Mouse (Mus musculus) embryonic facial prominence, embryonic 12.5 days (tissue): Measurements from ENCODE around the gene Ebf1. TPM values are rescaled to one million over a fixed set of nuclear protein-coding genes. Genes with fewer than 3 reads are reported as not detected.

Source experiments
- ATAC-seq: fragments of 200-750 bp; cut with Nextera tagmentation; 2 replicates; pipeline ENCODE4 v1.8.0; 2017; ENCODE audit not compliant: insufficient number of reproducible peaks, insufficient read depth, low FRiP score, low TSS enrichment
- H3K27ac ChIP-seq: fragments of 300-500 bp; sonication (generic); 2 replicates; pipeline ENCODE4 v1.5.1; 2016; ENCODE audit warnings: mild to moderate bottlenecking
- H3K27me3 ChIP-seq: fragments of 300-500 bp; sonication (generic); 2 replicates; pipeline ENCODE4 v1.6.1; 2016; ENCODE audit warnings: mild to moderate bottlenecking, moderate library complexity
- H3K36me3 ChIP-seq: fragments of 300-500 bp; sonication (generic); 2 replicates; pipeline ENCODE4 v1.6.1; 2016; ENCODE audit warnings: mild to moderate bottlenecking
- H3K4me1 ChIP-seq: fragments of 300-500 bp; sonication (generic); 2 replicates; pipeline ENCODE4 v1.6.1; 2016
- H3K4me2 ChIP-seq: fragments of 300-500 bp; sonication (generic); replicated peaks from 2 replicates; pipeline ENCODE4 v1.6.1; 2016; ENCODE audit warnings: mild to moderate bottlenecking, moderate library complexity
- H3K4me3 ChIP-seq: fragments of 300-500 bp; sonication (generic); 2 replicates; pipeline ENCODE4 v1.5.1; 2016; ENCODE audit warnings: mild to moderate bottlenecking
- H3K9ac ChIP-seq: fragments of 300-500 bp; sonication (generic); 2 replicates; pipeline ENCODE4 v1.6.1; 2016; ENCODE audit warnings: mild to moderate bottlenecking, moderate library complexity
- H3K9me3 ChIP-seq: fragments of 300-500 bp; sonication (generic); 2 replicates; pipeline ENCODE4 v1.6.1; 2016; ENCODE audit warnings: mild to moderate bottlenecking, moderate library complexity
- WGBS: fragments of 180-500 bp; shearing (Covaris S2); methylation state at CpG from one replicate; pipeline ENCODE4 v1.1.7; 2016; 5-methylcytosine and 5-hydroxymethylcytosine counted together
- polyA plus RNA-seq: library from polyadenylated mRNA; unstranded; fragments of >200 nt; fragmentation: Nextera tagmentation; extraction: Ambion mirVana; gene quantifications from 2 replicates; pipeline ENCODE4 v1.2.1, GENCODE M21; 2016

The Ebf1 gene
- polyA plus RNA-seq, 1 experiment from 2014 or later: 66.2 TPM

DNA sequence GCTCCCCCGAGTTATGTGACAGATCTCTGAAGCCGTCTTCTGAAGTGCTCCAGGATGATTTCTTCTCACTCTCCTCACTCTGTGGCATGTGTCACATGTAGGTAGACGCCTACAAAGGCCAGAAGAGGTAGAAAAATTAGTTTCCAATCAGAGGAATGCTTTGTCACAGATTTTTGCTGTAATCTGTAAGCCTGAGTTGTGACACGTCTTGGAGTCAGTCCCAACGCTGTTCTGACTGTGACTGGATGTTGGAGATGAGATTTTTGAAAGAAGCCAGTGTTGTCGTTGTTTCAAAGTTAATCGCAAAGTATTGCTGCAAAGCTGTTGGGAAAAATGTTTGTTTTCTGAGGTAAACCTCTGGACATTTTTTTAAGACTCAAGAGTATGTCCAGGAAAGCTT lies 139.2 kb downstream of the Ebf1 start:
- no peak for ATAC-seq
- H3K36me3 ChIP-seq: no peaks in the 10 kb centered on the region

DNA sequence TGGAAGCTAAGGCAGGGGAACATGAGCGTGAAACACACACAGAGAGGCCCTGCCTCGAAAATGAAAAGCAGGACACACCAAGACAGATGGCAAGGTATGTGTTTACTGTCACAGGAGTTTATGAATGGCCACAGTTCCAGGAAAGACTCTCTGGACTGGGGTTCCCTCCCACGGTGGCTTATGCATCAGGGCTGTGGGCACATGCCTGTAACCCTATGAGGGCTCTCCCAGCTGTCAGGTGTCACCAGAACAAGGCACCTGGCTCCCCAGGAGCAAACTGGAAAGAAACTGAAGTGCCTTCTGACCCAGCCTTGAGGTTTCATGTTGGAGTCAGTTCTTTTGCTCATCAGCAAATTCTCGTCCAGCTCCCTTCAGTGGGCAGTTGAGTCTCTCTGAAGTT lies 141.7 kb downstream of the Ebf1 start:
- Histone ChIP-seq H3K36me3 (no peaks in the 10 kb centered on the region), H3K9me3 (no peaks in the 10 kb centered on the region), H3K4me1 (peaks cover 14% of the 10 kb centered on the region), H3K9ac (no peak overlapping the region), H3K4me3 (no peak overlapping the region), H3K4me2 (no peak overlapping the region), H3K27ac (no peak overlapping the region), H3K27me3 (no peaks in the 10 kb centered on the region)
- ATAC-seq: no peak
- 74% methylated on average over 4 of the region's 4 CpGs for WGBS

More for the DNA sequence above, 139.2 kb downstream of the Ebf1 start:
- peaks cover 8% of the 10 kb centered on the region for H3K4me1 ChIP-seq
- WGBS: 82% methylated on average over 7 of the region's 7 CpGs
- H3K4me2 ChIP-seq: no peak overlapping the region
- H3K27me3 ChIP-seq: no peaks in the 10 kb centered on the region
- no peak overlapping the region for H3K27ac ChIP-seq
- no peaks in the 10 kb centered on the region for H3K9me3 ChIP-seq
- no peak overlapping the region for H3K4me3 ChIP-seq
- H3K9ac ChIP-seq: no peak overlapping the region

DNA sequence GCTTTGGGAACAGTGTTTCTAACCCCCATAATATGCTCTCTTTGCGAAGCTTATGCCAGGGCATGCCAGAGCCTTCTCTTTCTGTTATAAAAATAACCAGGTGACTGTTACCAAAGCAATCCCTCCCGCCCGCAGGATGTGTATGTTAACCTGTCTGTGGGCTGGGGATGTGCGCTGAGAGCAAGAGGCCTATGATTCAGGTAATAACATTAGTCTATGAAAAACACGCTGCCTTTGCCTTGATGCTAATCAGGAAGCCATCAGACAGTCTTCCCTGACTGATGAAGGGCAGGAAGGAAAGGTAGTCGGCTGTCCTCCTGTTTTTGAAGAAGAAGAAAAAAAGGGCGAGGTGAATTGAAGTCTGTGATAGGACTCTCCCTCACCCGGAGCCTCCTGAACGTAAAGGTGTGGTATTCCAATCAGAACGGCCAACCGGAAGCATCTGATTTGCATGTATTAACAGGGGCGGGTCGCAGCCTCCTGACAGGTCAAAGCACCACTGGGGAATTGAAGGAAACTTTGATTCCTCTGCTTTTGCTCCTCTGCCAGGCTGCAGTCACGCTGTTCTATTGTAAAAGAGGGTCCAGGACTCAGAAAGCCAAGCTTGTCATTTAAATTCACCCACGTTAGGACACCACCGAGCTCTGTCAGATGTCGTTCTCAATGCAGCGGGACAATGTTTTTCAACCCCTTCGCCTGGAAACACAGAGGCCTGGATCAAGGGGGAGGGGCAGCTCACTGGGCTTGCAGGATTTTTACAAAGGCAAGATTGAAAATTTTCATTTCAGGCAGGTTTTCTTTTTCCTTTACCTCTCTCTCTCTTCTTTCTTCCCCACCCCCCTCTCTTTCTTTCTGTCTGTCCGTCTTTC lies 144.2 kb downstream of the Ebf1 start:
- no peak overlapping the region for H3K4me3 ChIP-seq
- H3K4me2 ChIP-seq: peak overlapping the region; percentile 29
- H3K9ac ChIP-seq: no peak overlapping the region; the same call in 1 of the 2 replicates
- peaks cover 14% of the 10 kb centered on the region for H3K4me1 ChIP-seq
- WGBS: 9% methylated on average over 20 of the region's 20 CpGs
- no peak overlapping the region for H3K27ac ChIP-seq
- H3K36me3 ChIP-seq: no peaks in the 10 kb centered on the region
- ATAC-seq: no peak
- H3K9me3 ChIP-seq: no peaks in the 10 kb centered on the region
- no peaks in the 10 kb centered on the region for H3K27me3 ChIP-seq

DNA sequence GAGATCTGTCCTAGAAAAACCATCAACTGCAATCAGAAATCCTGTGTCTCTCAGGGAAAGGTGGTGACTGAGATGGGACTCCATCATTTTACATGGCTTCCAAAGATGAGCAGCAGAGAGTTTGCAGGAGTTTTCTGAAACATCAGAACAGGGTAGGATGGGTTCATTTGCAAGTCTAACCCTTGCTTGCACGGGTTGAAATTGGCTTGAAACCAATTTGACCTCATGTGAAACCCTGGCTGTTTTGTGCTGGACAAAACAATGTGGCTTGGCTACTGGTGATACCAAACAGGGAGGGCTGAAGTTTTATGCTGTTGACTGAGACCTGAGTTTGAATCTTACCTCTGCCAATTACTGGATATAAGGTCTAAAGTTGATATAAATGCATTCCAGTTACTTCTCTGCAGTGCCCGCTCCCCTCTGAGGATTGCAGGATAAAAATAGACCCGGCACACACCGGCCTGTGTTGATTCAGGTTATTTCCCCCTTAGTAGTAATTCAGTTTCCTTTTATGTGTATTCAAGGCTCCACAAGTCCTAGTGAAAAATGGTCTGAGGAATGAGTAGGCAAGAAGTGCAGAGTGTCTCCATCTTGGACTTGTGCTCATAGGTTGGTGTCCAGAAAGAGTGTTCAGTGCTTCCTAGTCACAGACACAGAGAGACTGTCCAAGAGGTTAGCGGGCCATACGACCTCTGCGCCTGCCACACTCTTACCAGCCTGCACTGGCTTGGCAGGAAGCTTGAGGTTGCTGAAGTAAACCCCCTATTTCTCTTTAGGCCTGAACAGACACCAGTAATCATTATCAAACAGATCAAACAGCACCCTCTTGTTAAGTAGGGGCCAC lies 147.1 kb downstream of the Ebf1 start:
- ATAC-seq: no peak
- no peak overlapping the region for H3K4me2 ChIP-seq
- no peak overlapping the region for H3K27ac ChIP-seq
- peaks cover 14% of the 10 kb centered on the region for H3K4me1 ChIP-seq
- 73% methylated on average over 7 of the region's 7 CpGs for WGBS
- H3K27me3 ChIP-seq: no peaks in the 10 kb centered on the region
- H3K9me3 ChIP-seq: no peaks in the 10 kb centered on the region
- no peak overlapping the region for H3K9ac ChIP-seq
- H3K36me3 ChIP-seq: no peaks in the 10 kb centered on the region
- H3K4me3 ChIP-seq: no peak overlapping the region

DNA sequence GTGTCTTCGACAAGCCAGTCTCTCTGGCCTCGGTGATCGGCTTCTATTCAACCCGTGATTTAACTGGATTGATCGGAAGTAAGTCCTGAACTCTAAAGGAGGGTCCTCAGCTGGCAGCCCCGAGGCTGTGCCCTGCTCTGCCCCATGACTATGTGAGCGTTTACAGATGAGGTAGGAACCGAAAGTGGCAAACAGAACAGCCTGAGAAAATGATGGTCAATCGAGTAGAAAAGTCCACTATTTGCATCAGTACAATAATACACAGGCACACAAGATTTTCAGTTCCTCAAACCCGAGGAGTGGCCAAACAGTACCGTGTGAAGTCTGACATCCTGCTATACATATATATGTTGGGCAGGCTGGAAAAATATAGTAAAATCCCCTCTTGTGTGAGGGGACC lies 147.9 kb downstream of the Ebf1 start:
- Histone ChIP-seq H3K4me3 (no peak overlapping the region), H3K4me2 (no peak overlapping the region), H3K36me3 (no peaks in the 10 kb centered on the region), H3K4me1 (peaks cover 14% of the 10 kb centered on the region), H3K9ac (no peak overlapping the region), H3K9me3 (no peaks in the 10 kb centered on the region), H3K27ac (no peak overlapping the region), H3K27me3 (no peaks in the 10 kb centered on the region)
- WGBS: 59% methylated on average over 11 of the region's 11 CpGs
- no peak for ATAC-seq

DNA sequence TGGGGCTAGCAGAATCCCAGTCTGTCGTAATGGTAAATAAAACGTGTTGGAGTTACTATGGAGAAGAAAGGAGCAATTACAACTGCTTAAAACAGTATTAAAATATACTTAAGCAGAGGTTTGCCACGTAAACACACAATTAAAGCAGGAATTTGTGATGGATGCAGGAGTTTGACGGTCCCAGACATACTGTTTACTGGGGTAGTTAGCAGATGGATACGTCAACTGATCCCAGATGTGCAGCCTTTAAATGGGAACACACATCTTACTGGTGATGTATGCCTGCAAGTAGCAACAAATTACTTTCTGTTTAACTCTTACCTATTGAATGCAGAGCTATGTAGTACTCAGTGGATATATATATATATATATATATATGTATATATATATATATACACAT lies 149.1 kb downstream of the Ebf1 start:
- WGBS: 33% methylated on average over 5 of the region's 5 CpGs
- ATAC-seq: no peak

DNA sequence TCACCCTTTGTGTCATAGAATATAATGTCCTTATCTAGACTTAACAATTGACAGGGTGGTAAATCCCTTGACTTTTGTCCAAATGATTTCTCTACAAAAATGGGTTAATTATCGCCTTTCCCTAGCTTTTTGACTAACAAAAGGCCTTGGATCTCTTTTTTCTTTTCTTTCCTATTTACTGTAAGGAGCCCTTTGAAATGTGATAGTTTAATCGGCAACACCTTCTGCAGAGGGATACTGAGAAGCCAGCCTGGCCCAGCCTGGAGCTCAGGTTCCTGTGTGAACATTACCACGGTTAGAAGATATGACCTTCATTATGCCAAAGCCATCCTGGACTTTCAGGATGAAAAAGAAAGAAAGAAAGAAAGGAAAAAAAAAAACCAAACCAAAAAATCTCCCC lies 150.2 kb downstream of the Ebf1 start:
- Histone ChIP-seq H3K36me3 (no peaks in the 10 kb centered on the region), H3K4me3 (no peak overlapping the region), H3K4me2 (no peak overlapping the region), H3K27ac (no peak overlapping the region), H3K4me1 (peaks cover 7% of the 10 kb centered on the region; the same call in 1 of the 2 replicates), H3K9ac (no peak overlapping the region), H3K9me3 (no peaks in the 10 kb centered on the region), H3K27me3 (no peaks in the 10 kb centered on the region)
- WGBS: 11% methylated on average over 3 of the region's 3 CpGs
- no peak for ATAC-seq

More for the DNA sequence above, 149.1 kb downstream of the Ebf1 start:
- Histone ChIP-seq H3K9me3 (no peaks in the 10 kb centered on the region), H3K36me3 (no peaks in the 10 kb centered on the region), H3K27ac (no peak overlapping the region), H3K4me2 (no peak overlapping the region), H3K9ac (no peak overlapping the region), H3K27me3 (no peaks in the 10 kb centered on the region), H3K4me3 (no peak overlapping the region), H3K4me1 (peaks cover 14% of the 10 kb centered on the region)

DNA sequence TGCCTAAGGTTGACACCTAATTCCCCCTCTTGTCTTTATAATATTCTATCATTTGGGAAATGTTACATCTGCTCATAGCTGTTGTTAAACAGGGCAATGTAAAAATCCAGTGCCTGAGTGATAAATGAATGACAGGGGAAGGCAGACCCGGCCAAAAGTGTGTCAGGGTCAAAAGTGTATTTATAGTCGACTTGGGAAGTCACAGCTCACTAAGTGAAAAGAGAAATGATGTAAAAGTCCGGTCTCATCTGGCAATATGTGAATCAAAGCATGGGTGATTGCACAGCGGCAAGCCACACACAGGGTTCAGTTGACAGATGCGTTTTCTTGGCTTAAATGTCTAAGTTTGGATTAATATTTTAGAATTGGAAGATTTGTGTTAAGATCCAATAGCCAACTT lies 151.2 kb downstream of the Ebf1 start:
- Histone ChIP-seq H3K27me3 (no peaks in the 10 kb centered on the region), H3K4me3 (no peak overlapping the region), H3K4me1 (peaks cover 7% of the 10 kb centered on the region; the same call in 1 of the 2 replicates), H3K27ac (no peak overlapping the region), H3K4me2 (no peak overlapping the region), H3K9ac (no peak overlapping the region), H3K9me3 (no peaks in the 10 kb centered on the region), H3K36me3 (no peaks in the 10 kb centered on the region)
- 77% methylated on average over 5 of the region's 5 CpGs for WGBS
- ATAC-seq: no peak

DNA sequence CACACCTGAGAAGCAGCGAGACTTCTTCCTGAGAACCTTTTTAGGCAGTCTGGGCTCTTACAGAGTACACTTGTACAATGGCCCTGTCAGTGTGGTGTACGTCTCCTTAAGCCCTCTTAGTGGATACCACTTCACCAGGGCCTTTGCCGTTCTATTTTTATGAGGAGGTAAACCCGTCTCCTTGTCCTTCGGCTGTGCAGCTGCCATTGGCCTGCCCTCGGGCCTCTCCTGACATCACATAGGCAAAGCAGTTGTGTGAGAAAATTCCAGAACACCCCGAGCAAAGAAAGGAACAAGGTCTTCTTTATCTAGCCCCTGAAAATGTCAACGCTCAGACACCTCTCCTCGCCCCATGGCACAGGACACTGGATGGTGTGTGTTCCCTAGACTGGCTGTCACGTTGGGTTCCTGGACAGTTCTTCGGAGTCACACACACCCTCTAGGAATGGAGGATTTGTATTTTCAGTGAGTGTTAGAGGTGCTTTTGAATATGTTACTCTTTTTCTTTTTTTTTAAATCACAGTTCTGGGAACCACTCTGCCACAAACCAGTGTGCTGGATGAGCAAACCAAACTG lies 154.0 kb downstream of the Ebf1 start:
- H3K4me1 ChIP-seq: peaks cover 7% of the 10 kb centered on the region; the same call in 1 of the 2 replicates
- H3K9me3 ChIP-seq: no peaks in the 10 kb centered on the region
- no peaks in the 10 kb centered on the region for H3K27me3 ChIP-seq
- no peak for ATAC-seq
- H3K4me2 ChIP-seq: no peak overlapping the region
- no peak overlapping the region for H3K9ac ChIP-seq
- no peak overlapping the region for H3K4me3 ChIP-seq
- H3K36me3 ChIP-seq: no peaks in the 10 kb centered on the region
- 64% methylated on average over 11 of the region's 11 CpGs for WGBS
- no peak overlapping the region for H3K27ac ChIP-seq

DNA sequence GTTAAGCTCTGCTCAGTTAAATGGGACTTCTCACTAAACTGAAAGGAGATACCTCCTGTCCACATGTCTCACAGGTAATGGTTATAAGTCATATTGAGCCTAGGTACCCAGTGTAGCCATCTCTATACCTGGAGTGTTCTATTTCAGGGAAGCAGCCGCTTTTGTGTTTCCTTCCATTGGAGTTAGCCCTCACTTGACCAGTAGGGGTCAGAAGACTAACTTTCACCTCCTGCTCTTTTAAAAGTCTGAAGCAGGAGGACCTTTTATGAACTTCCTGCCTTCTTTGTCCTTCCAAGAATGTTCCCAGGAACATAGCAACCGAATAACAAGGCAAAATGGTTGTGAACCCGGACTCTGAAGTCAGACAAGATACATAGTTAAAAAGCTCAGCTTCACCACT lies 157.3 kb downstream of the Ebf1 start:
- H3K9ac ChIP-seq: no peak overlapping the region
- WGBS: 76% methylated on average over 3 of the region's 3 CpGs
- H3K9me3 ChIP-seq: no peaks in the 10 kb centered on the region
- no peak for ATAC-seq
- no peaks in the 10 kb centered on the region for H3K27me3 ChIP-seq
- H3K4me2 ChIP-seq: no peak overlapping the region
- H3K36me3 ChIP-seq: no peaks in the 10 kb centered on the region
- peaks cover 12% of the 10 kb centered on the region; the same call in 1 of the 2 replicates for H3K4me1 ChIP-seq
- no peak overlapping the region for H3K27ac ChIP-seq
- no peak overlapping the region for H3K4me3 ChIP-seq

DNA sequence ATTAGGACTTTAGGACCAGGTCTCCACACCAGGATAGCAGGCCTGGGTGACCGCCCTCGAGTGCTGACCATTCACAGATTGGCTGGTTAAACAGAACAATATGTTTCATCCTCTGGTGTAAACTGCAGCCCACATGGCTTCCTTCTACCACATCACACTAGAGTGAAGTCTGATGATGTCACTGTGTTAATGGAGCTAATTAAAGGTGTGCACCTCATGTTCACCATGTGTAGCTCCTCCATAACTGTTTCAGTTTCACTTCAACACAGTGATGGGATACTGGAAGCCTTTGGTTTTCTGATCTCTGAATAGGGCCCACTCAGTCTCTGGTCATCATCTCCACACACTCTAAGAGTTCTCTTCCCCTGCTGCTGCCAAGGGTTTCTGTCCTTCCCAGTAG lies 158.4 kb downstream of the Ebf1 start:
- Histone ChIP-seq H3K9me3 (no peaks in the 10 kb centered on the region), H3K27me3 (no peaks in the 10 kb centered on the region), H3K4me3 (no peak overlapping the region), H3K27ac (no peak overlapping the region), H3K36me3 (no peaks in the 10 kb centered on the region), H3K4me2 (no peak overlapping the region), H3K4me1 (peaks cover 12% of the 10 kb centered on the region; the same call in 1 of the 2 replicates), H3K9ac (no peak overlapping the region)
- WGBS: 95% methylated on average over 2 of the region's 2 CpGs
- no peak for ATAC-seq
